Mouse (Mus musculus) heart, embryonic 14.5 days (tissue): Measurements from ENCODE around the gene Gm28845. TPM values are rescaled to one million over a fixed set of nuclear protein-coding genes. Genes with fewer than 3 reads are reported as not detected.

ENCODE experiments used
- ATAC-seq: fragments of 200-750 bp; cut with Nextera tagmentation; 2 replicates; pipeline ENCODE4 v1.8.0; 2017; ENCODE audit warnings: low read depth, moderate TSS enrichment; ENCODE audit not compliant: insufficient number of reproducible peaks, insufficient read depth, low FRiP score
- H3K27ac ChIP-seq, 2 experiments: fragments of 200-500 bp in 1 of 2; fragments of 300-500 bp in 1 of 2; sonication (generic) in 1 of 2; replicated peaks in 1 of 2; 2 replicates each; pipeline ENCODE4 v1.5.1; 2012 to 2014; ENCODE audit warnings: low read depth in 2 of 2, low read length in 2 of 2, control low read depth in 1 of 2, mild to moderate bottlenecking in 1 of 2, mixed read lengths in 1 of 2; ENCODE audit not compliant: control insufficient read depth in 1 of 2, insufficient read depth in 1 of 2
- H3K27me3 ChIP-seq: fragments of 300-500 bp; sonication (generic); 2 replicates; pipeline ENCODE4 v1.6.1; 2014; ENCODE audit warnings: mild to moderate bottlenecking, low read length, control low read depth; ENCODE audit not compliant: control insufficient read depth, insufficient read depth
- H3K36me3 ChIP-seq: fragments of 300-500 bp; sonication (generic); 2 replicates; pipeline ENCODE4 v1.6.1; 2014; ENCODE audit warnings: mild to moderate bottlenecking, control low read depth, low read length, mixed read lengths; ENCODE audit not compliant: control insufficient read depth, insufficient read depth
- H3K4me1 ChIP-seq, 2 experiments: fragments of 200-500 bp in 1 of 2; fragments of 300-500 bp in 1 of 2; sonication (generic) in 1 of 2; 2 replicates each; pipeline ENCODE4 v1.6.1; 2012 to 2014; ENCODE audit warnings: low read length in 2 of 2, control low read depth in 1 of 2, mixed read lengths in 1 of 2; ENCODE audit not compliant: control insufficient read depth in 2 of 2, insufficient read depth in 2 of 2
- H3K4me2 ChIP-seq: fragments of 300-500 bp; sonication (generic); 2 replicates; pipeline ENCODE4 v1.6.1; 2014; ENCODE audit warnings: mild to moderate bottlenecking, low read length
- H3K4me3 ChIP-seq, 2 experiments: fragments of 200-500 bp in 1 of 2; fragments of 300-500 bp in 1 of 2; sonication (generic) in 1 of 2; 2 replicates each; pipeline ENCODE4 v1.5.1; 2012 to 2014; ENCODE audit warnings: low read length in 2 of 2, mild to moderate bottlenecking in 2 of 2, control low read depth in 1 of 2, low read depth in 1 of 2, moderate library complexity in 1 of 2; ENCODE audit not compliant: control insufficient read depth in 1 of 2, insufficient read depth in 1 of 2
- H3K9ac ChIP-seq: fragments of 300-500 bp; sonication (generic); 2 replicates; pipeline ENCODE4 v1.6.1; 2014; ENCODE audit warnings: mild to moderate bottlenecking, low read length
- H3K9me3 ChIP-seq: fragments of 300-500 bp; sonication (generic); 2 replicates; pipeline ENCODE4 v1.6.1; 2016; ENCODE audit warnings: low read length, control low read depth; ENCODE audit not compliant: control insufficient read depth
- WGBS: fragments of 180-500 bp; shearing (Covaris S2); extraction: QIAGEN DNeasy Blood & Tissue Kit; methylation state at CpG from one replicate; pipeline ENCODE4 v1.1.7; 2014; 5-methylcytosine and 5-hydroxymethylcytosine counted together
- polyA plus RNA-seq: library from polyadenylated mRNA; unstranded; fragments of >200 nt; fragmentation: Nextera tagmentation; extraction: Ambion mirVana; gene quantifications from 2 replicates; pipeline ENCODE4 v1.2.1, GENCODE M21; 2014

Gm28845 gene
- polyA plus RNA-seq, 1 experiment from 2014 or later: not detected

GRCm38 (mm10) chr1:65144783-65145182 lies 25.4 kb upstream of the Gm28845 start:
- no peak for ATAC-seq
- H3K9ac ChIP-seq: no peak overlapping the region
- no peaks in the 10 kb centered on the region for H3K36me3 ChIP-seq
- H3K27ac ChIP-seq: no peak overlapping the region
- no peaks in the 10 kb centered on the region for H3K4me1 ChIP-seq
- no peaks in the 10 kb centered on the region for H3K27me3 ChIP-seq
- 88% methylated on average over 2 of the region's 2 CpGs for WGBS
- H3K4me2 ChIP-seq: no peak overlapping the region
- no peak overlapping the region for H3K4me3 ChIP-seq
- no peaks in the 10 kb centered on the region; the same call in 1 of the 2 replicates for H3K9me3 ChIP-seq

- Histone ChIP-seq H3K4me2 (no peak overlapping the region), H3K4me3 (no peak overlapping the region), H3K4me1 (no peaks in the 10 kb centered on the region), H3K27ac (no peak overlapping the region), H3K36me3 (no peaks in the 10 kb centered on the region), H3K9ac (no peak overlapping the region), H3K9me3 (no peaks in the 10 kb centered on the region; the same call in 1 of the 2 replicates), H3K27me3 (no peaks in the 10 kb centered on the region)
- no peak for ATAC-seq
- 74% methylated on average over 6 of the region's 6 CpGs for WGBS
Observed at GRCm38 (mm10) chr1:65137560-65137959, 18.2 kb upstream of the Gm28845 start.

- WGBS: 83% methylated on average over 1 of the region's 1 CpGs
- Histone ChIP-seq H3K4me1 (no peaks in the 10 kb centered on the region), H3K9ac (no peak overlapping the region), H3K9me3 (no peaks in the 10 kb centered on the region), H3K4me3 (no peak overlapping the region), H3K4me2 (no peak overlapping the region), H3K27me3 (no peaks in the 10 kb centered on the region), H3K27ac (no peak overlapping the region), H3K36me3 (no peaks in the 10 kb centered on the region)
- no peak for ATAC-seq
Observed at GRCm38 (mm10) chr1:65132833-65133232, 13.5 kb upstream of the Gm28845 start.

DNA sequence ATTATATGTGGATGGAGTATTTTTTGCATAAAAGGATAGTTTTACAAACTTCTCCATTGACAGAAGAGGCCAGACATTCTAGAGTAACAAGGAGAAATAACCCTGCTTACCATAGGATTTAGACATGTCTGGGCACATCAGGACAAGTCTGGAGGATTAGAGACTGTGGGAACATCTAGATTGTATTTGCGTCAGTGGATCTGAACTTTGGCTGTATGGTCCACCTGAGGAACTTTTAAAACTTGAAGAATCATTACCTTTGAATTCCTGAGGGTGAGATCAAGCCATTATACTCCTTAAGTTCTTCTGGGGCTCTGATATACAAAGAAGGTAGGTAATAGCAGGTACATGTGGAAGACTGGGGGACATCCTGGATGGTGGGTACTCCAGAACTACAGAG lies 12.3 kb upstream of the Gm28845 start:
- no peak overlapping the region for H3K9ac ChIP-seq
- no peaks in the 10 kb centered on the region for H3K27me3 ChIP-seq
- H3K4me3 ChIP-seq: no peak overlapping the region
- H3K27ac ChIP-seq: no peak overlapping the region
- H3K4me2 ChIP-seq: no peak overlapping the region
- no peak for ATAC-seq
- H3K9me3 ChIP-seq: no peaks in the 10 kb centered on the region
- no peaks in the 10 kb centered on the region for H3K36me3 ChIP-seq
- WGBS: 87% methylated on average over 1 of the region's 1 CpGs
- no peaks in the 10 kb centered on the region for H3K4me1 ChIP-seq

- Histone ChIP-seq H3K4me2 (no peak overlapping the region), H3K36me3 (no peaks in the 10 kb centered on the region)
- WGBS: 71% methylated on average over 3 of the region's 3 CpGs
Observed at GRCm38 (mm10) chr1:65130226-65130625, 10.9 kb upstream of the Gm28845 start.

GRCm38 (mm10) chr1:65129634-65130180 lies 10.3 kb upstream of the Gm28845 start:
- Histone ChIP-seq H3K36me3 (no peaks in the 10 kb centered on the region), H3K9me3 (no peaks in the 10 kb centered on the region)
- WGBS: 66% methylated on average over 3 of the region's 3 CpGs

More at GRCm38 (mm10) chr1:65130226-65130625, 10.9 kb upstream of the Gm28845 start:
- Histone ChIP-seq H3K9ac (no peak overlapping the region), H3K27ac (no peak overlapping the region), H3K27me3 (no peaks in the 10 kb centered on the region), H3K9me3 (no peaks in the 10 kb centered on the region), H3K4me1 (no peaks in the 10 kb centered on the region), H3K4me3 (no peak overlapping the region)
- ATAC-seq: no peak

GRCm38 (mm10) chr1:65122574-65123372 lies 3.4 kb upstream of the Gm28845 start, which contains the start of gene D630023F18Rik:
TSS of gene D630023F18Rik (minus strand) at chr1:65123214.
- 19% methylated on average over 9 of the region's 9 CpGs for WGBS
- Histone ChIP-seq H3K27ac (no peak within 1 kb of the TSS), H3K36me3 (no peaks in the 10 kb centered on the region), H3K4me2 (peak within 1 kb of the TSS; percentile 42), H3K9ac (no peak within 1 kb of the TSS), H3K9me3 (no peaks in the 10 kb centered on the region), H3K4me1 (no peaks in the 10 kb centered on the region), H3K4me3 (peak within 1 kb of the TSS; percentile 9 to 41), H3K27me3 (no peaks in the 10 kb centered on the region)
- no peak for ATAC-seq

More at GRCm38 (mm10) chr1:65129634-65130180, 10.3 kb upstream of the Gm28845 start:
- no peak overlapping the region for H3K4me3 ChIP-seq
- no peaks in the 10 kb centered on the region for H3K27me3 ChIP-seq
- H3K4me2 ChIP-seq: no peak overlapping the region
- H3K27ac ChIP-seq: no peak overlapping the region
- no peak for ATAC-seq
- no peak overlapping the region for H3K9ac ChIP-seq
- no peaks in the 10 kb centered on the region for H3K4me1 ChIP-seq
